Mouse (Mus musculus) midbrain, embryonic 11.5 days (tissue): ENCODE measurements around the gene Pank2. TPM values are rescaled to one million over a fixed set of nuclear protein-coding genes. Genes with fewer than 3 reads are reported as not detected.

Source experiments
- ATAC-seq: fragments of 200-750 bp; cut with Nextera tagmentation; 2 replicates; pipeline ENCODE4 v1.8.0; 2017; ENCODE audit warnings: moderate TSS enrichment, moderate library complexity; ENCODE audit not compliant: low FRiP score
- DNase-seq: peaks from one replicate; pipeline ENCODE4 v3.0.0; 2015; ENCODE audit warnings: low spot score; ENCODE audit errors: missing footprints
- H3K27ac ChIP-seq: fragments of 300-500 bp; sonication (generic); 2 replicates; pipeline ENCODE4 v1.5.1; 2014; ENCODE audit warnings: low read depth, low read length
- H3K27me3 ChIP-seq: fragments of 300-500 bp; sonication (generic); 2 replicates; pipeline ENCODE4 v1.6.1; 2014; ENCODE audit warnings: mild to moderate bottlenecking, low read length, moderate library complexity, mixed read lengths; ENCODE audit not compliant: control insufficient read depth, insufficient read depth
- H3K36me3 ChIP-seq: fragments of 300-500 bp; sonication (generic); 2 replicates; pipeline ENCODE4 v1.6.1; 2014; ENCODE audit warnings: mild to moderate bottlenecking, low read length, moderate library complexity, mixed read lengths; ENCODE audit not compliant: control insufficient read depth, insufficient read depth
- H3K4me1 ChIP-seq: fragments of 300-500 bp; sonication (generic); 2 replicates; pipeline ENCODE4 v1.6.1; 2014; ENCODE audit warnings: low read length; ENCODE audit not compliant: control insufficient read depth, insufficient read depth
- H3K4me2 ChIP-seq: fragments of 300-500 bp; sonication (generic); 2 replicates; pipeline ENCODE4 v1.6.1; 2014; ENCODE audit warnings: mild to moderate bottlenecking, moderate library complexity
- H3K4me3 ChIP-seq: fragments of 300-500 bp; sonication (generic); 2 replicates; pipeline ENCODE4 v1.5.1; 2014; ENCODE audit warnings: low read depth, low read length
- H3K9ac ChIP-seq: fragments of 300-500 bp; sonication (generic); 2 replicates; pipeline ENCODE4 v1.6.1; 2014; ENCODE audit warnings: low read length
- H3K9me3 ChIP-seq: fragments of 300-500 bp; sonication (generic); 2 replicates; pipeline ENCODE4 v1.6.1; 2016; ENCODE audit warnings: low read length; ENCODE audit not compliant: control insufficient read depth
- WGBS: fragments of 180-500 bp; shearing (Covaris S2); extraction: QIAGEN DNeasy Blood & Tissue Kit; methylation state at CpG from one replicate; pipeline ENCODE4 v1.1.7; 2014; 5-methylcytosine and 5-hydroxymethylcytosine counted together
- polyA plus RNA-seq: library from polyadenylated mRNA; unstranded; fragments of >200 nt; fragmentation: Nextera tagmentation; extraction: Ambion mirVana; gene quantifications from 2 replicates; pipeline ENCODE4 v1.2.1, GENCODE M21; 2014

The Pank2 gene
- polyA plus RNA-seq, 1 experiment from 2014 or later: 61.1 TPM

- DNase-seq: no peak
- Histone ChIP-seq H3K27ac (no peak overlapping the region), H3K4me3 (no peak overlapping the region), H3K36me3 (no peaks in the 10 kb centered on the region), H3K27me3 (no peaks in the 10 kb centered on the region), H3K4me2 (no peak overlapping the region), H3K9ac (no peak overlapping the region), H3K4me1 (no peaks in the 10 kb centered on the region), H3K9me3 (no peaks in the 10 kb centered on the region)
- no peak for ATAC-seq
- 91% methylated on average over 3 of the region's 3 CpGs for WGBS
Measured at GRCm38 (mm10) chr2:131227243-131227642, 35.1 kb upstream of the Pank2 start.

- no peaks in the 10 kb centered on the region for H3K27me3 ChIP-seq
- H3K27ac ChIP-seq: no peak overlapping the region
- ATAC-seq: no peak
- 97% methylated on average over 2 of the region's 2 CpGs for WGBS
- H3K36me3 ChIP-seq: no peaks in the 10 kb centered on the region
- H3K9ac ChIP-seq: no peak overlapping the region
- DNase-seq: no peak
- H3K4me3 ChIP-seq: no peak overlapping the region
- no peak overlapping the region for H3K4me2 ChIP-seq
- no peaks in the 10 kb centered on the region for H3K9me3 ChIP-seq
- H3K4me1 ChIP-seq: peaks cover 10% of the 10 kb centered on the region
Measured at GRCm38 (mm10) chr2:131232558-131232957, 29.7 kb upstream of the Pank2 start.

GRCm38 (mm10) chr2:131233307-131234126, 28.8 kb upstream of the Pank2 start, which contains the start of gene Mavs:
TSS of gene Mavs (plus strand) at chr2:131234063.
- Histone ChIP-seq H3K4me2 (peak within 1 kb of the TSS; percentile 77), H3K4me3 (peak within 1 kb of the TSS; percentile 58), H3K4me1 (peaks cover 10% of the 10 kb centered on the region), H3K36me3 (no peaks in the 10 kb centered on the region), H3K27ac (no peak within 1 kb of the TSS; the same call in 1 of the 2 replicates), H3K9ac (peak within 1 kb of the TSS; percentile 60), H3K27me3 (no peaks in the 10 kb centered on the region), H3K9me3 (no peaks in the 10 kb centered on the region)
- ATAC-seq: peak; percentile 100
- WGBS: 9% methylated on average over 29 of the region's 29 CpGs
- DNase-seq: peak; percentile 99

- no peaks in the 10 kb centered on the region for H3K27me3 ChIP-seq
- peak overlapping the region; percentile 77 for H3K4me2 ChIP-seq
- ATAC-seq (peak; percentile 28), DNase-seq (no peak)
- WGBS: 14% methylated on average over 28 of the region's 28 CpGs
- no peaks in the 10 kb centered on the region for H3K36me3 ChIP-seq
- H3K27ac ChIP-seq: no peak overlapping the region
- H3K4me3 ChIP-seq: peak overlapping the region; percentile 58
- no peaks in the 10 kb centered on the region for H3K9me3 ChIP-seq
- peaks cover 10% of the 10 kb centered on the region for H3K4me1 ChIP-seq
- H3K9ac ChIP-seq: peak overlapping the region; percentile 60
Measured at GRCm38 (mm10) chr2:131234127-131234650, 28.1 kb upstream of the Pank2 start.

GRCm38 (mm10) chr2:131234970-131235635, 27.2 kb upstream of the Pank2 start:
- H3K4me3 ChIP-seq: 0 out of 2 replicates have a peak overlapping the region, but pooled peaks have one; percentile 58
- DNase-seq: no peak
- H3K27me3 ChIP-seq: no peaks in the 10 kb centered on the region
- H3K4me2 ChIP-seq: peak overlapping the region; percentile 77
- H3K9me3 ChIP-seq: no peaks in the 10 kb centered on the region
- H3K36me3 ChIP-seq: no peaks in the 10 kb centered on the region; the same call in 1 of the 2 replicates
- 86% methylated on average over 7 of the region's 7 CpGs for WGBS
- H3K27ac ChIP-seq: no peak overlapping the region
- ATAC-seq: no peak
- peaks cover 10% of the 10 kb centered on the region for H3K4me1 ChIP-seq
- H3K9ac ChIP-seq: no peak overlapping the region

- Histone ChIP-seq H3K4me3 (no peak overlapping the region), H3K4me1 (no peaks in the 10 kb centered on the region), H3K36me3 (peaks cover 15% of the 10 kb centered on the region; the same call in 1 of the 2 replicates), H3K9me3 (no peaks in the 10 kb centered on the region), H3K27me3 (no peaks in the 10 kb centered on the region), H3K4me2 (no peak overlapping the region), H3K27ac (no peak overlapping the region), H3K9ac (no peak overlapping the region)
- DNase-seq (no peak), ATAC-seq (no peak)
Measured at GRCm38 (mm10) chr2:131242180-131242579, 20.1 kb upstream of the Pank2 start.

GRCm38 (mm10) chr2:131242929-131243328, 19.4 kb upstream of the Pank2 start:
- no peak overlapping the region for H3K9ac ChIP-seq
- DNase-seq: no peak
- WGBS: 88% methylated on average over 7 of the region's 7 CpGs
- H3K4me2 ChIP-seq: no peak overlapping the region
- H3K36me3 ChIP-seq: peaks cover 15% of the 10 kb centered on the region; the same call in 1 of the 2 replicates
- H3K9me3 ChIP-seq: no peaks in the 10 kb centered on the region
- no peaks in the 10 kb centered on the region for H3K27me3 ChIP-seq
- H3K27ac ChIP-seq: no peak overlapping the region
- H3K4me3 ChIP-seq: no peak overlapping the region
- no peak for ATAC-seq
- H3K4me1 ChIP-seq: no peaks in the 10 kb centered on the region

GRCm38 (mm10) chr2:131253681-131254328, 8.5 kb upstream of the Pank2 start:
- Histone ChIP-seq H3K4me2 (no peak overlapping the region), H3K9ac (0 out of 2 replicates have a peak overlapping the region, but pooled peaks have one; percentile 3), H3K36me3 (no peaks in the 10 kb centered on the region), H3K9me3 (no peaks in the 10 kb centered on the region), H3K27me3 (no peaks in the 10 kb centered on the region), H3K27ac (no peak overlapping the region), H3K4me1 (no peaks in the 10 kb centered on the region), H3K4me3 (no peak overlapping the region)
- ATAC-seq (peak; percentile 59), DNase-seq (peak; percentile 88)
- WGBS: 37% methylated on average over 7 of the region's 7 CpGs
